Mouse (Mus musculus): ENCODE results near the gene Fgf3. TPM values are rescaled to one million over a fixed set of nuclear protein-coding genes. Genes with fewer than 3 reads are reported as not detected.

The Fgf3 gene
- polyA plus RNA-seq, 1 experiment, result not detected

GRCm38 (mm10) chr7:144851321-144851720 is 13.4 kb downstream of the Fgf3 start:
- H3K4me3 ChIP-seq (ENCODE audit: insufficient read depth, low read depth, low read length), result no peak overlapping the region
- H3K27ac ChIP-seq (ENCODE audit: insufficient read depth, low read depth, low read length), result no peak overlapping the region
- H3K4me1 ChIP-seq (ENCODE audit: control insufficient read depth, insufficient read depth, low read length), result no peaks in the 10 kb centered on the region
- TF ChIP-seq POLR2A (IDR thresholded peaks at IDR 0.05; ENCODE audit: insufficient read depth, low read depth, low read length) (no peak), CTCF (IDR thresholded peaks at IDR 0.05; ENCODE audit: insufficient read depth, low read depth, low read length) (no peak)
- 75% methylated on average over 3 of the region's 3 CpGs for WGBS

GRCm38 (mm10) chr7:144854966-144855365 is 17.1 kb downstream of the Fgf3 start:
- WGBS, result 78% methylated on average over 3 of the region's 3 CpGs
- Histone ChIP-seq H3K27ac (ENCODE audit: insufficient read depth, low read depth, low read length) (no peak overlapping the region), H3K4me1 (ENCODE audit: control insufficient read depth, insufficient read depth, low read length) (no peaks in the 10 kb centered on the region), H3K4me3 (ENCODE audit: insufficient read depth, low read depth, low read length) (no peak overlapping the region)
- TF ChIP-seq CTCF (IDR thresholded peaks at IDR 0.05; ENCODE audit: insufficient read depth, low read depth, low read length) (no peak), POLR2A (IDR thresholded peaks at IDR 0.05; ENCODE audit: insufficient read depth, low read depth, low read length) (no peak)

GRCm38 (mm10) chr7:144857158-144857557 is 19.3 kb downstream of the Fgf3 start:
- Histone ChIP-seq H3K27ac (ENCODE audit: insufficient read depth, low read depth, low read length) (no peak overlapping the region), H3K4me3 (ENCODE audit: insufficient read depth, low read depth, low read length) (no peak overlapping the region), H3K4me1 (ENCODE audit: control insufficient read depth, insufficient read depth, low read length) (peaks cover 14% of the 10 kb centered on the region)
- WGBS, result 83% methylated on average over 7 of the region's 7 CpGs
- TF ChIP-seq POLR2A (IDR thresholded peaks at IDR 0.05; ENCODE audit: insufficient read depth, low read depth, low read length) (no peak), CTCF (IDR thresholded peaks at IDR 0.05; ENCODE audit: insufficient read depth, low read depth, low read length) (no peak)

GRCm38 (mm10) chr7:144857826-144858342 is 20.0 kb downstream of the Fgf3 start:
- 88% methylated on average over 3 of the region's 3 CpGs for WGBS

GRCm38 (mm10) chr7:144858702-144859101 is 20.8 kb downstream of the Fgf3 start:
- WGBS, result 97% methylated on average over 1 of the region's 1 CpGs
- TF ChIP-seq POLR2A (IDR thresholded peaks at IDR 0.05; ENCODE audit: insufficient read depth, low read depth, low read length) (no peak), CTCF (IDR thresholded peaks at IDR 0.05; ENCODE audit: insufficient read depth, low read depth, low read length) (no peak)

More at GRCm38 (mm10) chr7:144857826-144858342, 20.0 kb downstream of the Fgf3 start:
- no peak overlapping the region for H3K27ac ChIP-seq (ENCODE audit: insufficient read depth, low read depth, low read length)
- no peak overlapping the region for H3K4me3 ChIP-seq (ENCODE audit: insufficient read depth, low read depth, low read length)
- TF ChIP-seq CTCF (IDR thresholded peaks at IDR 0.05; ENCODE audit: insufficient read depth, low read depth, low read length) (no peak), POLR2A (IDR thresholded peaks at IDR 0.05; ENCODE audit: insufficient read depth, low read depth, low read length) (no peak)
- peaks cover 15% of the 10 kb centered on the region for H3K4me1 ChIP-seq (ENCODE audit: control insufficient read depth, insufficient read depth, low read length)

GRCm38 (mm10) chr7:144861056-144861768 is 23.3 kb downstream of the Fgf3 start:
- TF ChIP-seq POLR2A (IDR thresholded peaks at IDR 0.05; ENCODE audit: insufficient read depth, low read depth, low read length), result no peak
- no peak for TF ChIP-seq CTCF (IDR thresholded peaks at IDR 0.05; ENCODE audit: insufficient read depth, low read depth, low read length)

More at GRCm38 (mm10) chr7:144858702-144859101, 20.8 kb downstream of the Fgf3 start:
- Histone ChIP-seq H3K27ac (ENCODE audit: insufficient read depth, low read depth, low read length) (no peak overlapping the region), H3K4me3 (ENCODE audit: insufficient read depth, low read depth, low read length) (no peak overlapping the region), H3K4me1 (ENCODE audit: control insufficient read depth, insufficient read depth, low read length) (peaks cover 15% of the 10 kb centered on the region)

GRCm38 (mm10) chr7:144861769-144862070 is 23.8 kb downstream of the Fgf3 start:
- TF ChIP-seq POLR2A (IDR thresholded peaks at IDR 0.05; ENCODE audit: insufficient read depth, low read depth, low read length) (no peak), CTCF (IDR thresholded peaks at IDR 0.05; ENCODE audit: insufficient read depth, low read depth, low read length) (no peak)
- WGBS, result 1% methylated on average over 28 of the region's 28 CpGs
- H3K4me3 ChIP-seq (ENCODE audit: insufficient read depth, low read depth, low read length), result no peak overlapping the region
- no peak overlapping the region for H3K27ac ChIP-seq (ENCODE audit: insufficient read depth, low read depth, low read length)
- H3K4me1 ChIP-seq (ENCODE audit: control insufficient read depth, insufficient read depth, low read length), result peaks cover 15% of the 10 kb centered on the region

More at GRCm38 (mm10) chr7:144861056-144861768, 23.3 kb downstream of the Fgf3 start:
- Histone ChIP-seq H3K4me1 (ENCODE audit: control insufficient read depth, insufficient read depth, low read length) (peaks cover 15% of the 10 kb centered on the region), H3K4me3 (ENCODE audit: insufficient read depth, low read depth, low read length) (no peak overlapping the region), H3K27ac (ENCODE audit: insufficient read depth, low read depth, low read length) (no peak overlapping the region)
- 1% methylated on average over 72 of the region's 72 CpGs for WGBS

- Histone ChIP-seq H3K4me1 (ENCODE audit: control insufficient read depth, insufficient read depth, low read length) (peaks cover 15% of the 10 kb centered on the region), H3K4me3 (ENCODE audit: insufficient read depth, low read depth, low read length) (no peak overlapping the region), H3K27ac (ENCODE audit: insufficient read depth, low read depth, low read length) (no peak overlapping the region)
- TF ChIP-seq POLR2A (IDR thresholded peaks at IDR 0.05; ENCODE audit: insufficient read depth, low read depth, low read length), result no peak
- no peak for TF ChIP-seq CTCF (IDR thresholded peaks at IDR 0.05; ENCODE audit: insufficient read depth, low read depth, low read length)
- WGBS, result 3% methylated on average over 15 of the region's 15 CpGs
Measured at GRCm38 (mm10) chr7:144862126-144862525, 24.2 kb downstream of the Fgf3 start.

GRCm38 (mm10) chr7:144862712-144863111 is 24.8 kb downstream of the Fgf3 start:
- H3K4me1 ChIP-seq (ENCODE audit: control insufficient read depth, insufficient read depth, low read length), result peaks cover 15% of the 10 kb centered on the region
- no peak overlapping the region for H3K27ac ChIP-seq (ENCODE audit: insufficient read depth, low read depth, low read length)
- TF ChIP-seq POLR2A (IDR thresholded peaks at IDR 0.05; ENCODE audit: insufficient read depth, low read depth, low read length) (no peak), CTCF (IDR thresholded peaks at IDR 0.05; ENCODE audit: insufficient read depth, low read depth, low read length) (no peak)
- 8% methylated on average over 18 of the region's 18 CpGs for WGBS
- H3K4me3 ChIP-seq (ENCODE audit: insufficient read depth, low read depth, low read length), result no peak overlapping the region
